Mouse (Mus musculus): ENCODE results near the gene Olfr1129. TPM values are rescaled to one million over a fixed set of nuclear protein-coding genes. Genes with fewer than 3 reads are reported as not detected.
"Not testable (repeated sequence)": the region's sequence is repeated elsewhere in the genome, so short reads cannot be mapped to it uniquely, and the experiment has no call there.

Olfr1129 gene
- total RNA-seq (2014; rRNA removed) (not detected in 2 replicates), polyA plus RNA-seq (2012; rRNA removed) (not detected in 2 replicates)

GRCm38 (mm10) chr2:87573602-87574001, at the start of gene Olfr1129:
Gene Olfr1129 (plus strand): TSS chr2:87573902.
- H3K36me3 ChIP-seq (ENCODE audit: control insufficient read depth, insufficient read depth, low read length); H3K4me1 ChIP-seq (ENCODE audit: control insufficient read depth, insufficient read depth, low read length); H3K9ac ChIP-seq (ENCODE audit: low read depth, low read length); H3K4me3 ChIP-seq (ENCODE audit: insufficient read depth, low read depth, low read length); H3K27ac ChIP-seq (replicated peaks; ENCODE audit: insufficient read depth, low read depth, low read length); DNase-seq (ENCODE audit: extremely low read depth, low read depth, low spot score); H3K79me2 ChIP-seq (ENCODE audit: control insufficient read depth, insufficient read depth, low read length); H3K27me3 ChIP-seq (ENCODE audit: control insufficient read depth, insufficient read depth, low read length): not testable (repeated sequence)
- WGBS, result 54% methylated on average over 1 of the region's 1 CpGs

GRCm38 (mm10) chr2:87525899-87526616, 47.6 kb upstream of the Olfr1129 start:
- not testable (repeated sequence) for H3K4me3 ChIP-seq (ENCODE audit: insufficient read depth, low read depth, low read length); DNase-seq (ENCODE audit: extremely low read depth, low read depth, low spot score); H3K27me3 ChIP-seq (ENCODE audit: control insufficient read depth, insufficient read depth, low read length); H3K36me3 ChIP-seq (ENCODE audit: control insufficient read depth, insufficient read depth, low read length); H3K4me1 ChIP-seq (ENCODE audit: control insufficient read depth, insufficient read depth, low read length); H3K79me2 ChIP-seq (ENCODE audit: control insufficient read depth, insufficient read depth, low read length); H3K27ac ChIP-seq (replicated peaks; ENCODE audit: insufficient read depth, low read depth, low read length); H3K9ac ChIP-seq (ENCODE audit: low read depth, low read length)
- WGBS, result 32% methylated on average over 38 of the region's 39 CpGs

DNA sequence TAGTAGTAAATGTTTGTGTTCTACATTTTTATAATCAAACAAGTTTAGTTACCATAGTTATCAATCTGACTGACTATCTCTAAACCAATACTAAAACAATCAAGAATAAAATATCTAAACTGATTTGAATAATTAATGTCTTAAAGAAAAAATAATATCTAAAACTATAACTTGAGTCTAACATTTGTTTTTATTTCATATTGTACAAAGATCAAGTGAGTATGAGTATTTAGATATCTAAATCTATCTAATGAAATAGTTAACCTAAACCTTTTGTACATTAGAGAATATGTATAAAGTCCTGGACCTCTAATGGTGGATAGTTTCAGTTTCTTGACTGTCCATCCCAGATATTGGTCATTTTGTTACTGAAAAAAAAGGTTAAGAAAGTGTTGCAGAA, 42.2 kb upstream of the Olfr1129 start, which contains the start of gene Olfr153:
TSS of gene Olfr153 (plus strand) at position 301 of the 400 bp plus-strand sequence.
- Histone ChIP-seq H3K79me2 (ENCODE audit: control insufficient read depth, insufficient read depth, low read length) (no peaks in the 10 kb centered on the region), H3K27me3 (ENCODE audit: control insufficient read depth, insufficient read depth, low read length) (no peaks in the 10 kb centered on the region), H3K4me1 (ENCODE audit: control insufficient read depth, insufficient read depth, low read length) (no peaks in the 10 kb centered on the region), H3K9ac (ENCODE audit: low read depth, low read length) (no peak within 1 kb of the TSS), H3K36me3 (ENCODE audit: control insufficient read depth, insufficient read depth, low read length) (no peaks in the 10 kb centered on the region), H3K27ac (replicated peaks; ENCODE audit: insufficient read depth, low read depth, low read length) (no peak within 1 kb of the TSS), H3K4me3 (ENCODE audit: insufficient read depth, low read depth, low read length) (no peak within 1 kb of the TSS)
- TF ChIP-seq POLR2A (IDR thresholded peaks at IDR 0.05; ENCODE audit: extremely low read depth, insufficient read depth, low read length) (no peak), CTCF (IDR thresholded peaks at IDR 0.05; ENCODE audit: low read depth, low read length) (no peak)
- DNase-seq (ENCODE audit: extremely low read depth, low read depth, low spot score), result no peak

DNA sequence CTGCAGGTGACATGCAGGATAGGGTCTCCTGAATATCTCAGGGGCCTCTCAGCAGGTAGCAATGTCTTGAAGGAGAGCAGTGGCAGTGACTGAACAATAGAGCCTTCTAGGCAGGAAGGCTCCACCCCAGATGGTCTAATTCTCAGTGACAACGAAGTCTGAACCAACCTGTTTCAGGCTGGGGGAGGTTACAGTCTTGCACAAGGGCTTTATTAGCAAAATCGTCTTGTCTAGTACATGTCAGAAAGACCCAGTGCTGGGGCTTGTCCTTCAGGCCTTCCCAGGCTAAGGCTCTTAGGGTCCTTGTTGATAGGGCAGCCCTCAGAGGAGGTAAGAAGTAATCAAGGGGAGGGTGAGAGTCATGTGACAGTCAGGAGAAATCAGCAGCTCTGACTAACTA, 38.9 kb upstream of the Olfr1129 start:
- 67% methylated on average over 2 of the region's 2 CpGs for WGBS
- H3K27ac ChIP-seq (replicated peaks; ENCODE audit: insufficient read depth, low read depth, low read length), result no peak overlapping the region
- H3K4me3 ChIP-seq (ENCODE audit: insufficient read depth, low read depth, low read length), result no peak overlapping the region
- H3K79me2 ChIP-seq (ENCODE audit: control insufficient read depth, insufficient read depth, low read length), result no peaks in the 10 kb centered on the region
- no peaks in the 10 kb centered on the region for H3K27me3 ChIP-seq (ENCODE audit: control insufficient read depth, insufficient read depth, low read length)
- TF ChIP-seq POLR2A (IDR thresholded peaks at IDR 0.05; ENCODE audit: extremely low read depth, insufficient read depth, low read length), result no peak
- no peak for TF ChIP-seq CTCF (IDR thresholded peaks at IDR 0.05; ENCODE audit: low read depth, low read length)
- no peak for DNase-seq (ENCODE audit: extremely low read depth, low read depth, low spot score)
- H3K36me3 ChIP-seq (ENCODE audit: control insufficient read depth, insufficient read depth, low read length), result no peaks in the 10 kb centered on the region
- H3K4me1 ChIP-seq (ENCODE audit: control insufficient read depth, insufficient read depth, low read length), result no peaks in the 10 kb centered on the region
- H3K9ac ChIP-seq (ENCODE audit: low read depth, low read length), result no peak overlapping the region

DNA sequence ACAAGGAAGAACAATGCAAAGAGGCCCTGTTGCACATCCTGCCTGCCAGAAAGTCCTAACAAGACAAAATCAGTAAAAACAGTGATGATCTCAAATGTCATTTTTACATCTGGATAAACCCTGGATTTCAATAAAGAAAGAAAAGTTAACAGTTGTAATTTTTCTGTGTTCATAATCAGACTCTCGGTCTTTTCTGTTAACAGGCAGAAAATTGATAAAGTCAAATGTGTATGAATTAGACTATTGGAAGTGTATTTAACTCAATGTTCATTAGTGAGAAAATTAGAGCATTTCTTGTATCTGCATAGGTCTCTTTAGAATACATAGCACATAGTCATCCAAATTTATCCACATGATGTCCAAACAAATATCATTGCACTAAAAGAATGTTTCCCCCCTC, 28.3 kb upstream of the Olfr1129 start, which contains the start of gene Olfr1128:
TSS of gene Olfr1128 (minus strand) at position 101 of the 400 bp plus-strand sequence.
- no peaks in the 10 kb centered on the region for H3K36me3 ChIP-seq (ENCODE audit: control insufficient read depth, insufficient read depth, low read length)
- no peaks in the 10 kb centered on the region for H3K79me2 ChIP-seq (ENCODE audit: control insufficient read depth, insufficient read depth, low read length)
- H3K4me1 ChIP-seq (ENCODE audit: control insufficient read depth, insufficient read depth, low read length), result no peaks in the 10 kb centered on the region
- no peak for DNase-seq (ENCODE audit: extremely low read depth, low read depth, low spot score)
- no peaks in the 10 kb centered on the region for H3K27me3 ChIP-seq (ENCODE audit: control insufficient read depth, insufficient read depth, low read length)
- H3K9ac ChIP-seq (ENCODE audit: low read depth, low read length), result no peak within 1 kb of the TSS
- 89% methylated on average over 1 of the region's 1 CpGs for WGBS
- no peak within 1 kb of the TSS for H3K4me3 ChIP-seq (ENCODE audit: insufficient read depth, low read depth, low read length)
- TF ChIP-seq POLR2A (IDR thresholded peaks at IDR 0.05; ENCODE audit: extremely low read depth, insufficient read depth, low read length), result no peak
- no peak for TF ChIP-seq CTCF (IDR thresholded peaks at IDR 0.05; ENCODE audit: low read depth, low read length)
- no peak within 1 kb of the TSS for H3K27ac ChIP-seq (replicated peaks; ENCODE audit: insufficient read depth, low read depth, low read length)

- DNase-seq (ENCODE audit: extremely low read depth, low read depth, low spot score); H3K79me2 ChIP-seq (ENCODE audit: control insufficient read depth, insufficient read depth, low read length); H3K27me3 ChIP-seq (ENCODE audit: control insufficient read depth, insufficient read depth, low read length); H3K9ac ChIP-seq (ENCODE audit: low read depth, low read length); H3K36me3 ChIP-seq (ENCODE audit: control insufficient read depth, insufficient read depth, low read length); H3K4me3 ChIP-seq (ENCODE audit: insufficient read depth, low read depth, low read length); H3K27ac ChIP-seq (replicated peaks; ENCODE audit: insufficient read depth, low read depth, low read length); H3K4me1 ChIP-seq (ENCODE audit: control insufficient read depth, insufficient read depth, low read length): not testable (repeated sequence)
These were observed 32.2 kb downstream of the Olfr1129 start, which contains the start of gene Olfr1130 for GRCm38 (mm10) chr2:87605912-87606311. Gene Olfr1130 (plus strand): TSS chr2:87606212.

Measured in liver, adult 2 months (tissue).